In the genomic region with DNA sequence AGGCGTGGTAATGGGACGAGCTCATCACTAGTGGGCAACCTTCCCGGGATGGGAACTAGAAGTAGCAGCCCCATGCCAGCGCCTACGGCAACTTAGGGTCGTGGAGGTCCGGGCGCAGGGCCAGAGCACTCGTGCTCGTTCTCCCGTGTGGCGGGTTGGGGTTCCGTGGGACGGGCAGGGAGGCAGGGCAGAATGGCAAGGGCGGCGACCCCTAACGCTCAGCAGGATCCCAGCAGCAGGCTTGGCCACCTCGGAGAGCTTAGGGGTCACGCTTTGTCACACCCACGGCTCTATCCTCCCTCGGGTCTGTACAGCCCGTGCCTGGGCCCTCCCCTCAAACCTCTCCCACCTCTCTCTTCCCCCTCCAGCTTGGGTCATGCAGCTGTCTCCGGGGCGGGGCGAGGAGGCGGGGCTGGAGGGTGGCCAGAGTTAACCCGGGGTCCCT, we compare ENCODE assay signal across 8 mouse cellular contexts. TPM values are rescaled to one million over a fixed set of nuclear protein-coding genes. Genes with fewer than 3 reads are reported as not detected.
DNase-seq lines count a peak whose midpoint lies in the region; ATAC-seq lines count a peak whose summit lies in the region.

No protein-coding gene starts in this region.

- H3K9ac ChIP-seq in hindbrain, embryonic 15.5 days = no peak overlapping the region
- H3K9ac ChIP-seq in midbrain, embryonic 13.5 days (replicated peaks) = no peak overlapping the region

- no peaks in the 10 kb centered on the region for H3K4me1 ChIP-seq in hindbrain, embryonic 15.5 days (replicated peaks)
- H3K4me1 ChIP-seq in midbrain, embryonic 13.5 days (replicated peaks) = no peaks in the 10 kb centered on the region

- H3K9me3 ChIP-seq in hindbrain, embryonic 15.5 days = peaks cover 13% of the 10 kb centered on the region
- peaks cover 37% of the 10 kb centered on the region for H3K9me3 ChIP-seq in midbrain, embryonic 13.5 days

- no peak overlapping the region for H3K27ac ChIP-seq in hindbrain, embryonic 15.5 days (replicated peaks)
- H3K27ac ChIP-seq in midbrain, embryonic 13.5 days = no peak overlapping the region

- intact Hi-C loops in gastrocnemius, postnatal 36 days (cut with DNase I) = no loop called here

- ATAC-seq in hindbrain, embryonic 15.5 days (ENCODE audit: low FRiP score, low read depth) = peak; percentile 72
- peak; percentile 83 for ATAC-seq in midbrain, embryonic 13.5 days

- peak overlapping the region; percentile 53 for H3K4me2 ChIP-seq in hindbrain, embryonic 15.5 days
- H3K4me2 ChIP-seq in midbrain, embryonic 13.5 days (replicated peaks) = peak overlapping the region; percentile 25

- DNase-seq in embryo, embryonic 11.5 days (ENCODE audit: low read depth, low spot score) = peak; percentile 7
- no peak for DNase-seq in embryo, embryonic 11 days
- peak; percentile 8 for DNase-seq in right cerebral cortex, adult 18-20 months
- DNase-seq in right cerebral cortex, postnatal 36 days (ENCODE audit: low spot score in 2 of 2) = no peak
- DNase-seq in layer of hippocampus, postnatal 36 days = no peak
- no peak for DNase-seq in gastrocnemius, postnatal 36 days

- H3K36me3 ChIP-seq in hindbrain, embryonic 15.5 days = no peaks in the 10 kb centered on the region
- no peaks in the 10 kb centered on the region for H3K36me3 ChIP-seq in midbrain, embryonic 13.5 days

- H3K27me3 ChIP-seq in hindbrain, embryonic 15.5 days = no peaks in the 10 kb centered on the region
- H3K27me3 ChIP-seq in midbrain, embryonic 13.5 days = no peaks in the 10 kb centered on the region

- peak overlapping the region; percentile 34 for H3K4me3 ChIP-seq in hindbrain, embryonic 15.5 days
- H3K4me3 ChIP-seq in midbrain, embryonic 13.5 days (replicated peaks) = peak overlapping the region; percentile 15; the same call in 1 of the 2 replicates

- WGBS in hindbrain, embryonic 15.5 days = 40% methylated on average over 20 of the region's 27 CpGs
- 38% methylated on average over 27 of the region's 27 CpGs for WGBS in midbrain, embryonic 13.5 days

RNA-seq across cellular contexts. Expression of a gene that starts 32.7 kb away (rescaled TPM):
- polyA plus RNA-seq in hindbrain, embryonic 15.5 days (2015; fragmentation: Nextera tagmentation; extraction: Ambion mirVana) = 14.1 and 15.1 TPM in 2 replicates
- polyA plus RNA-seq in midbrain, embryonic 13.5 days (2015; fragmentation: Nextera tagmentation; extraction: Ambion mirVana) = 20.5 and 22.1 TPM in 2 replicates
- 10 to 100 TPM; 71.2 to 82.8 TPM for total RNA-seq in layer of hippocampus, postnatal 36 days (2021)
- total RNA-seq in gastrocnemius, postnatal 36 days (2021) = 1 to 10 TPM; 8.4 to 9.0 TPM

RNA-seq across cellular contexts. Expression of a gene that starts 52.0 kb away (rescaled TPM):
- polyA plus RNA-seq in hindbrain, embryonic 15.5 days (2015; fragmentation: Nextera tagmentation; extraction: Ambion mirVana) = 0.25 and 0.26 TPM in 2 replicates
- not detected in 2 replicates for polyA plus RNA-seq in midbrain, embryonic 13.5 days (2015; fragmentation: Nextera tagmentation; extraction: Ambion mirVana)
- under 1 TPM in 1 of 2 experiments, not detected in 1; 0.30 TPM for total RNA-seq in layer of hippocampus, postnatal 36 days (2021)
- not detected for total RNA-seq in gastrocnemius, postnatal 36 days (2021)

Comparison
In these comparisons a context has a peak if more than half of its experiments do, and no peak if none do; other contexts are left out.
1. DNase-seq: peak in embryo, embryonic 11.5 days (single experiment) and right cerebral cortex, adult 18-20 months (single experiment); none in embryo, embryonic 11 days (single experiment), right cerebral cortex, postnatal 36 days (0 of 2), layer of hippocampus, postnatal 36 days (0 of 2) and gastrocnemius, postnatal 36 days (0 of 2).
2. RNA of a gene that starts 32.7 kb away (total RNA-seq): 71.2 to 82.8 TPM in layer of hippocampus, postnatal 36 days; 8.4 to 9.0 TPM in gastrocnemius, postnatal 36 days; every median in the first group is over 4 times any median in the second.